Mouse (Mus musculus): ENCODE results near the gene Atg4a-ps. TPM values are rescaled to one million over a fixed set of nuclear protein-coding genes. Genes with fewer than 3 reads are reported as not detected.
"Not testable (repeated sequence)": the region's sequence is repeated elsewhere in the genome, so short reads cannot be mapped to it uniquely, and the experiment has no call there.

Gene Atg4a-ps
- 0.15 and 0.20 TPM in 2 replicates for polyA plus RNA-seq (2014; fragmentation: Nextera tagmentation; extraction: Ambion mirVana)

- 74% methylated on average over 2 of the region's 2 CpGs for WGBS
- DNase-seq (ENCODE audit: low spot score); H3K4me1 ChIP-seq (replicated peaks; ENCODE audit: control insufficient read depth, insufficient read depth, low read length); H3K4me2 ChIP-seq (ENCODE audit: low read length); H3K36me3 ChIP-seq (ENCODE audit: control insufficient read depth, insufficient read depth, low read length); H3K9me3 ChIP-seq (ENCODE audit: control insufficient read depth, low read length); ATAC-seq (replicated peaks; ENCODE audit: low FRiP score, low TSS enrichment, low read depth); H3K27me3 ChIP-seq (replicated peaks; ENCODE audit: control insufficient read depth, insufficient read depth, low read length); H3K9ac ChIP-seq (ENCODE audit: low read length); H3K27ac ChIP-seq (ENCODE audit: low read depth); H3K4me3 ChIP-seq (ENCODE audit: low read depth, low read length): not testable (repeated sequence)
Observed at GRCm38 (mm10) chr3:103645968-103646367, at the start of gene Atg4a-ps. Gene Atg4a-ps (minus strand): TSS chr3:103646068.

- H3K36me3 ChIP-seq (ENCODE audit: control insufficient read depth, insufficient read depth, low read length), result no peaks in the 10 kb centered on the region
- no peak overlapping the region for H3K4me3 ChIP-seq (ENCODE audit: low read depth, low read length)
- H3K9me3 ChIP-seq (ENCODE audit: control insufficient read depth, low read length), result no peaks in the 10 kb centered on the region
- no peak overlapping the region for H3K9ac ChIP-seq (ENCODE audit: low read length)
- DNase-seq (ENCODE audit: low spot score) (no peak), ATAC-seq (replicated peaks; ENCODE audit: low FRiP score, low TSS enrichment, low read depth) (no peak)
- 34% methylated on average over 3 of the region's 3 CpGs for WGBS
- no peaks in the 10 kb centered on the region for H3K27me3 ChIP-seq (replicated peaks; ENCODE audit: control insufficient read depth, insufficient read depth, low read length)
- no peaks in the 10 kb centered on the region for H3K4me1 ChIP-seq (replicated peaks; ENCODE audit: control insufficient read depth, insufficient read depth, low read length)
- H3K4me2 ChIP-seq (ENCODE audit: low read length), result no peak overlapping the region
- H3K27ac ChIP-seq (ENCODE audit: low read depth), result no peak overlapping the region
Observed at GRCm38 (mm10) chr3:103695556-103695955, 49.7 kb upstream of the Atg4a-ps start.

GRCm38 (mm10) chr3:103690506-103690905 is 44.6 kb upstream of the Atg4a-ps start:
- no peak for ATAC-seq (replicated peaks; ENCODE audit: low FRiP score, low TSS enrichment, low read depth)
- no peak overlapping the region for H3K9ac ChIP-seq (ENCODE audit: low read length)
- H3K27me3 ChIP-seq (replicated peaks; ENCODE audit: control insufficient read depth, insufficient read depth, low read length), result no peaks in the 10 kb centered on the region
- no peak overlapping the region for H3K27ac ChIP-seq (ENCODE audit: low read depth)
- no peaks in the 10 kb centered on the region for H3K4me1 ChIP-seq (replicated peaks; ENCODE audit: control insufficient read depth, insufficient read depth, low read length)
- H3K4me3 ChIP-seq (ENCODE audit: low read depth, low read length), result no peak overlapping the region
- H3K4me2 ChIP-seq (ENCODE audit: low read length), result no peak overlapping the region
- H3K36me3 ChIP-seq (ENCODE audit: control insufficient read depth, insufficient read depth, low read length), result no peaks in the 10 kb centered on the region
- no peaks in the 10 kb centered on the region for H3K9me3 ChIP-seq (ENCODE audit: control insufficient read depth, low read length)
- WGBS, result 81% methylated on average over 3 of the region's 3 CpGs
- DNase-seq (ENCODE audit: low spot score), result no peak

GRCm38 (mm10) chr3:103689043-103689442 is 43.2 kb upstream of the Atg4a-ps start:
- H3K27ac ChIP-seq (ENCODE audit: low read depth), result no peak overlapping the region
- DNase-seq (ENCODE audit: low spot score) (no peak), ATAC-seq (replicated peaks; ENCODE audit: low FRiP score, low TSS enrichment, low read depth) (no peak)
- H3K4me3 ChIP-seq (ENCODE audit: low read depth, low read length), result no peak overlapping the region
- H3K4me1 ChIP-seq (replicated peaks; ENCODE audit: control insufficient read depth, insufficient read depth, low read length), result no peaks in the 10 kb centered on the region
- H3K9me3 ChIP-seq (ENCODE audit: control insufficient read depth, low read length), result no peaks in the 10 kb centered on the region
- H3K9ac ChIP-seq (ENCODE audit: low read length), result no peak overlapping the region
- H3K36me3 ChIP-seq (ENCODE audit: control insufficient read depth, insufficient read depth, low read length), result no peaks in the 10 kb centered on the region
- 59% methylated on average over 1 of the region's 1 CpGs for WGBS
- H3K4me2 ChIP-seq (ENCODE audit: low read length), result no peak overlapping the region
- H3K27me3 ChIP-seq (replicated peaks; ENCODE audit: control insufficient read depth, insufficient read depth, low read length), result no peaks in the 10 kb centered on the region

GRCm38 (mm10) chr3:103683966-103684319 is 38.1 kb upstream of the Atg4a-ps start:
- peaks cover 6% of the 10 kb centered on the region; the same call in 1 of the 2 replicates for H3K4me1 ChIP-seq (replicated peaks; ENCODE audit: control insufficient read depth, insufficient read depth, low read length)
- no peak overlapping the region for H3K9ac ChIP-seq (ENCODE audit: low read length)
- H3K36me3 ChIP-seq (ENCODE audit: control insufficient read depth, insufficient read depth, low read length), result no peaks in the 10 kb centered on the region
- 40% methylated on average over 5 of the region's 5 CpGs for WGBS
- no peak overlapping the region for H3K4me3 ChIP-seq (ENCODE audit: low read depth, low read length)
- DNase-seq (ENCODE audit: low spot score) (no peak), ATAC-seq (replicated peaks; ENCODE audit: low FRiP score, low TSS enrichment, low read depth) (no peak)
- no peaks in the 10 kb centered on the region for H3K27me3 ChIP-seq (replicated peaks; ENCODE audit: control insufficient read depth, insufficient read depth, low read length)
- H3K27ac ChIP-seq (ENCODE audit: low read depth), result no peak overlapping the region
- H3K4me2 ChIP-seq (ENCODE audit: low read length), result no peak overlapping the region
- H3K9me3 ChIP-seq (ENCODE audit: control insufficient read depth, low read length), result no peaks in the 10 kb centered on the region

GRCm38 (mm10) chr3:103683234-103683965 is 37.5 kb upstream of the Atg4a-ps start:
- no peak overlapping the region for H3K4me3 ChIP-seq (ENCODE audit: low read depth, low read length)
- DNase-seq (ENCODE audit: low spot score), result no peak

DNA sequence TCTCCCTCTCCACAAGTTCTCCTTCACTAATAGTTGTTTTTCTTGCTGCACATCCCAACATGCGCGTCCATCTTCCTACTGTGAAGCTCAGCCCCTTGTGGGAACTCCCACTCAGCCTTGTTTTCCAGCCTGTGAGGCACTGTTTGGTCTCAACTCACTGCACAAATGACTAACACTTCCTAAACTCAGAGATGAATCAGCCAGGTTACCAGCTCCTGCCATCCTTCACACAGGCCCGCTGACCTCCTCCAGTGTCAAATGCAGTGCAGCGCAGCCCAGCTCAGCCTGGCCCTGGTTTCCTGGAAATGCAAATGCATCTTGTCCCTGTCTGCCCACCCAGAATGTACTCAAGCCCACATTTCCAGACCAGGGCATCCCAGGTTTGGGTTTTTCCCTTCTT is 36.6 kb upstream of the Atg4a-ps start:
- no peak for ATAC-seq (replicated peaks; ENCODE audit: low FRiP score, low TSS enrichment, low read depth)
- H3K9ac ChIP-seq (ENCODE audit: low read length), result no peak overlapping the region
- peaks cover 6% of the 10 kb centered on the region; the same call in 1 of the 2 replicates for H3K4me1 ChIP-seq (replicated peaks; ENCODE audit: control insufficient read depth, insufficient read depth, low read length)
- no peaks in the 10 kb centered on the region for H3K36me3 ChIP-seq (ENCODE audit: control insufficient read depth, insufficient read depth, low read length)
- no peak overlapping the region for H3K4me2 ChIP-seq (ENCODE audit: low read length)
- H3K27me3 ChIP-seq (replicated peaks; ENCODE audit: control insufficient read depth, insufficient read depth, low read length), result no peaks in the 10 kb centered on the region
- DNase-seq (ENCODE audit: low spot score), result no peak
- WGBS, result 48% methylated on average over 4 of the region's 4 CpGs
- H3K4me3 ChIP-seq (ENCODE audit: low read depth, low read length), result no peak overlapping the region
- H3K9me3 ChIP-seq (ENCODE audit: control insufficient read depth, low read length), result no peaks in the 10 kb centered on the region
- H3K27ac ChIP-seq (ENCODE audit: low read depth), result no peak overlapping the region

More at GRCm38 (mm10) chr3:103683234-103683965, 37.5 kb upstream of the Atg4a-ps start:
- H3K9ac ChIP-seq (ENCODE audit: low read length), result no peak overlapping the region
- H3K4me2 ChIP-seq (ENCODE audit: low read length), result peak overlapping the region; percentile 15; the same call in 1 of the 2 replicates
- ATAC-seq (replicated peaks; ENCODE audit: low FRiP score, low TSS enrichment, low read depth), result no peak
- H3K9me3 ChIP-seq (ENCODE audit: control insufficient read depth, low read length), result no peaks in the 10 kb centered on the region
- 6% methylated on average over 21 of the region's 21 CpGs for WGBS
- H3K27ac ChIP-seq (ENCODE audit: low read depth), result no peak overlapping the region
- H3K27me3 ChIP-seq (replicated peaks; ENCODE audit: control insufficient read depth, insufficient read depth, low read length), result no peaks in the 10 kb centered on the region
- no peaks in the 10 kb centered on the region for H3K36me3 ChIP-seq (ENCODE audit: control insufficient read depth, insufficient read depth, low read length)
- peaks cover 6% of the 10 kb centered on the region; the same call in 1 of the 2 replicates for H3K4me1 ChIP-seq (replicated peaks; ENCODE audit: control insufficient read depth, insufficient read depth, low read length)

GRCm38 (mm10) chr3:103678811-103679210 is 32.9 kb upstream of the Atg4a-ps start:
- H3K9me3 ChIP-seq (ENCODE audit: control insufficient read depth, low read length), result no peaks in the 10 kb centered on the region
- H3K4me1 ChIP-seq (replicated peaks; ENCODE audit: control insufficient read depth, insufficient read depth, low read length), result peaks cover 6% of the 10 kb centered on the region; the same call in 1 of the 2 replicates
- no peak overlapping the region for H3K9ac ChIP-seq (ENCODE audit: low read length)
- ATAC-seq (replicated peaks; ENCODE audit: low FRiP score, low TSS enrichment, low read depth) (no peak), DNase-seq (ENCODE audit: low spot score) (no peak)
- H3K4me3 ChIP-seq (ENCODE audit: low read depth, low read length), result no peak overlapping the region
- no peaks in the 10 kb centered on the region for H3K27me3 ChIP-seq (replicated peaks; ENCODE audit: control insufficient read depth, insufficient read depth, low read length)
- no peak overlapping the region for H3K27ac ChIP-seq (ENCODE audit: low read depth)
- WGBS, result 46% methylated on average over 6 of the region's 6 CpGs
- H3K4me2 ChIP-seq (ENCODE audit: low read length), result no peak overlapping the region
- no peaks in the 10 kb centered on the region for H3K36me3 ChIP-seq (ENCODE audit: control insufficient read depth, insufficient read depth, low read length)

DNA sequence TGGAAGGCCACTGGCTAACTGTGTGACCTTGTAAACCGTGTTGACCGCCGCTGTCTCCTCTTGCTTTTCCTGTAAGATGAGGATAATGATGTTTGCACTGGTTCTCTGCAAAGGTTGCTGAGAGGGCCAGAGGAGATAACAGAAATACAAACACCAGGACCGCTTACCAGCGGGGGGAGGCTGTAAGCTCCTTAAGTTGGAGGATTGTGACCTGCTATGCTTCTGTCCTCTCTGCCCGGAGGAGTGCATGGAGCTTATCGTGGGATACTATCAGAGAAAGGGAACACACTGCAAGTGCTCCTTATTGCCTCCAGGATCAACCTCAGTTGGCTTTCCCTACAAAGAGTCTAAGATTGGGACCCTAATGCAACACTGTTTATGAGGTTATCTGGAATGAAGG is 26.8 kb upstream of the Atg4a-ps start:
- ATAC-seq (replicated peaks; ENCODE audit: low FRiP score, low TSS enrichment, low read depth) (no peak), DNase-seq (ENCODE audit: low spot score) (no peak)
- Histone ChIP-seq H3K36me3 (ENCODE audit: control insufficient read depth, insufficient read depth, low read length) (no peaks in the 10 kb centered on the region), H3K27me3 (replicated peaks; ENCODE audit: control insufficient read depth, insufficient read depth, low read length) (no peaks in the 10 kb centered on the region), H3K4me2 (ENCODE audit: low read length) (no peak overlapping the region), H3K27ac (ENCODE audit: low read depth) (no peak overlapping the region), H3K4me1 (replicated peaks; ENCODE audit: control insufficient read depth, insufficient read depth, low read length) (no peaks in the 10 kb centered on the region), H3K4me3 (ENCODE audit: low read depth, low read length) (no peak overlapping the region), H3K9ac (ENCODE audit: low read length) (no peak overlapping the region), H3K9me3 (ENCODE audit: control insufficient read depth, low read length) (no peaks in the 10 kb centered on the region)
- WGBS, result 27% methylated on average over 7 of the region's 7 CpGs

Measured in intestine, embryonic 14.5 days (tissue).